15 mouse cellular contexts compared by ENCODE assay signal in genomic region chr15:79706603-79707214, GRCm38 (mm10).
"Had no signal": no experiment of that assay in that cellular context is flagged by ENCODE, and none has a peak within 500 bp of the region (broad histone marks: within the 10 kb centered on the region; RNA-seq: fewer than 3 reads in every experiment).

No protein-coding gene starts in this region.

- DNase-seq: layer of hippocampus, postnatal 36 days; lung, embryonic 14.5 days; lung, postnatal 10 days; lung, postnatal 4 days; midbrain, embryonic 14.5 days; right cerebral cortex, adult 18-20 months; right cerebral cortex, postnatal 25 days; thymus, postnatal 4 days had no signal

- H3K9ac ChIP-seq: limb, embryonic 15.5 days; liver, embryonic 12.5 days; lung, embryonic 14.5 days; neural tube, embryonic 15.5 days had no signal

- H3K27me3 ChIP-seq: limb, embryonic 15.5 days; liver, embryonic 12.5 days; neural tube, embryonic 15.5 days had no signal

- H3K4me1 ChIP-seq: limb, embryonic 15.5 days; liver, embryonic 12.5 days; midbrain, embryonic 10.5 days; neural tube, embryonic 15.5 days had no signal

- H3K9me3 ChIP-seq: limb, embryonic 15.5 days; liver, embryonic 12.5 days; midbrain, embryonic 10.5 days; neural tube, embryonic 15.5 days had no signal

- H3K4me2 ChIP-seq: limb, embryonic 15.5 days; liver, embryonic 12.5 days; lung, embryonic 14.5 days; neural tube, embryonic 15.5 days had no signal

- H3K4me3 ChIP-seq: limb, embryonic 15.5 days; liver, embryonic 12.5 days; midbrain, embryonic 10.5 days; myocyte; neural tube, embryonic 15.5 days had no signal

- H3K27ac ChIP-seq: kidney, postnatal 0 days; limb, embryonic 15.5 days; liver, embryonic 12.5 days; midbrain, embryonic 10.5 days; neural tube, embryonic 15.5 days; stomach, postnatal 0 days had no signal

- ATAC-seq: liver, embryonic 12.5 days had no signal
